Mouse (Mus musculus) intestine, postnatal 0 days (tissue): ENCODE measurements around the gene Men1. TPM values are rescaled to one million over a fixed set of nuclear protein-coding genes. Genes with fewer than 3 reads are reported as not detected.

Experiments
- ATAC-seq: fragments of 200-750 bp; cut with Nextera tagmentation; 2 replicates; pipeline ENCODE4 v1.8.0; 2017; ENCODE audit warnings: mild to moderate bottlenecking, moderate TSS enrichment, moderate library complexity
- H3K27ac ChIP-seq: fragments of 300-500 bp; sonication (generic); 2 replicates; pipeline ENCODE4 v1.5.1; 2014; ENCODE audit warnings: mild to moderate bottlenecking, low read depth, low read length, moderate library complexity
- H3K27me3 ChIP-seq: fragments of 300-500 bp; sonication (generic); replicated peaks from 2 replicates; pipeline ENCODE4 v1.6.1; 2014; ENCODE audit warnings: low read length, mixed read lengths; ENCODE audit not compliant: control insufficient read depth, insufficient read depth
- H3K36me3 ChIP-seq: fragments of 300-500 bp; sonication (generic); 2 replicates; pipeline ENCODE4 v1.6.1; 2014; ENCODE audit warnings: mild to moderate bottlenecking, moderate library complexity; ENCODE audit not compliant: control insufficient read depth, insufficient read depth
- H3K4me1 ChIP-seq: fragments of 300-500 bp; sonication (generic); replicated peaks from 2 replicates; pipeline ENCODE4 v1.6.1; 2014; ENCODE audit warnings: antibody characterized with exemption, low read length, mixed read lengths; ENCODE audit not compliant: control insufficient read depth, insufficient read depth
- H3K4me2 ChIP-seq: fragments of 300-500 bp; sonication (generic); replicated peaks from 2 replicates; pipeline ENCODE4 v1.6.1; 2014; ENCODE audit warnings: low read depth, mild to moderate bottlenecking, moderate library complexity
- H3K4me3 ChIP-seq: fragments of 300-500 bp; sonication (generic); 2 replicates; pipeline ENCODE4 v1.5.1; 2014; ENCODE audit warnings: low read depth, low read length
- H3K9ac ChIP-seq: fragments of 300-500 bp; sonication (generic); 2 replicates; pipeline ENCODE4 v1.6.1; 2014; ENCODE audit warnings: mild to moderate bottlenecking, low read depth, low read length
- H3K9me3 ChIP-seq: fragments of 300-500 bp; sonication (generic); 2 replicates; pipeline ENCODE4 v1.6.1; 2016; ENCODE audit warnings: mixed run types; ENCODE audit not compliant: control insufficient read depth
- CTCF ChIP-seq: sonication (generic); IDR thresholded peaks from 2 replicates; pipeline ENCODE4 v1.5.1; 2016; ENCODE audit warnings: low read depth, mild to moderate bottlenecking, control low read depth, antibody characterized with exemption, moderate library complexity
- WGBS: fragments of 180-500 bp; shearing (Covaris S2); extraction: QIAGEN DNeasy Blood & Tissue Kit; methylation state at CpG from one replicate; pipeline ENCODE4 v1.1.7; 2014; 5-methylcytosine and 5-hydroxymethylcytosine counted together
- polyA plus RNA-seq: library from polyadenylated mRNA; unstranded; fragments of >200 nt; fragmentation: Nextera tagmentation; extraction: Ambion mirVana; gene quantifications from 2 replicates; pipeline ENCODE4 v1.2.1, GENCODE M21; 2015

Gene Men1
- polyA plus RNA-seq, 1 experiment from 2014 or later: 17.1 TPM

GRCm38 (mm10) chr19:6343996-6344395, 9.2 kb downstream of the Men1 start:
- Histone ChIP-seq H3K9ac (no peak overlapping the region), H3K27ac (no peak overlapping the region), H3K4me3 (no peak overlapping the region), H3K4me1 (no peaks in the 10 kb centered on the region), H3K27me3 (no peaks in the 10 kb centered on the region), H3K4me2 (no peak overlapping the region), H3K36me3 (peaks cover 45% of the 10 kb centered on the region; the same call in 1 of the 2 replicates), H3K9me3 (no peaks in the 10 kb centered on the region)
- 87% methylated on average over 5 of the region's 5 CpGs for WGBS
- no peak for ATAC-seq
- no peak for TF ChIP-seq CTCF

DNA sequence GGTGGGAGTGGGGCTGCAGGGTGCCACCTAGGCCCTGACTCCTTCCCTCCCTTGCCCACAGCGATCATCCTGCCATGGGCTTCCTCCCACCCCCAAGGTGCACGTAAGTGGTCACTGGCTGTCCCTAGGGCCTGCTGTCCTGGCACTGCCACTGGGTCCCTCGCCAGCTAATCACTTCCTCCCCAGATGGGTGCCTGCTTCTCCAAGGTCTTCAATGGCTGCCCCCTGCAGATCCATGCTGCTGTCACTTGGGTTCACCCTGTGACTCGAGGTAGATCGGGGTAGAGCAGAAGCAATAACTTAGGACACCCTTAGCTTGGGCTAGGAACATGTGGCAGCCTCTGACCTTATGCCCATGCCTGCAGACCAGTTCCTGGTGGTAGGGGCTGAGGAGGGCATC, 11.2 kb downstream of the Men1 start:
- no peaks in the 10 kb centered on the region for H3K4me1 ChIP-seq
- no peak overlapping the region for H3K4me2 ChIP-seq
- H3K9ac ChIP-seq: no peak overlapping the region
- no peak overlapping the region for H3K4me3 ChIP-seq
- no peak for ATAC-seq
- peaks cover 34% of the 10 kb centered on the region; the same call in 1 of the 2 replicates for H3K36me3 ChIP-seq
- no peaks in the 10 kb centered on the region for H3K9me3 ChIP-seq
- no peaks in the 10 kb centered on the region for H3K27me3 ChIP-seq
- no peak overlapping the region for H3K27ac ChIP-seq
- WGBS: 93% methylated on average over 5 of the region's 5 CpGs
- TF ChIP-seq CTCF: no peak

- WGBS: 88% methylated on average over 10 of the region's 10 CpGs
- Histone ChIP-seq H3K4me1 (no peaks in the 10 kb centered on the region), H3K9ac (no peak overlapping the region), H3K27me3 (no peaks in the 10 kb centered on the region), H3K4me2 (no peak overlapping the region), H3K36me3 (peaks cover 34% of the 10 kb centered on the region; the same call in 1 of the 2 replicates), H3K9me3 (no peaks in the 10 kb centered on the region), H3K4me3 (no peak overlapping the region), H3K27ac (no peak overlapping the region)
- no peak for ATAC-seq
- no peak for TF ChIP-seq CTCF
Observed at GRCm38 (mm10) chr19:6346661-6347060, 11.9 kb downstream of the Men1 start.

DNA sequence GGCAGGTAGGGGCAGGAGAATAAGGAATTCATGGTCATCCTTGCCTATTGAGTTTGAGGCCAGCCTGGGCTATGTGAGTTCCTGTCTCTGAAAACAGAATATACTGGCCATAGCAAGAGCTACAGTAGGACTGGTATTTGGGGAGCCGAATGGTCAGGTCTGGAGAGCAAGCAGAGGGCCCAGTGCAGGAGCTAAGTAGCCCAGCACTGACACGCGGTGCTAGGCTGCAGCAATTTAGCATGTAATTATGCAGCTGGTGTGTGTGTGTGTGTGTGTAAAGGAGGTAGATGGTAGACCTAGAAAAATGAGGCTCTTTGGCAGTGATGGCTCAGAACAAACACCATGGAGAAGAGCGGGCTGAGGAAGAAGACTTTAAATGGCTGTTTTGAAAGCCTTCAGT, 12.8 kb downstream of the Men1 start:
- no peak overlapping the region for H3K27ac ChIP-seq
- no peak overlapping the region for H3K4me3 ChIP-seq
- H3K4me2 ChIP-seq: no peak overlapping the region
- WGBS: 93% methylated on average over 4 of the region's 4 CpGs
- no peak for ATAC-seq
- H3K4me1 ChIP-seq: no peaks in the 10 kb centered on the region
- no peaks in the 10 kb centered on the region for H3K27me3 ChIP-seq
- H3K36me3 ChIP-seq: peaks cover 36% of the 10 kb centered on the region; the same call in 1 of the 2 replicates
- H3K9ac ChIP-seq: no peak overlapping the region
- no peak for TF ChIP-seq CTCF
- H3K9me3 ChIP-seq: no peaks in the 10 kb centered on the region

GRCm38 (mm10) chr19:6348717-6349116, 13.9 kb downstream of the Men1 start:
- Histone ChIP-seq H3K9ac (no peak overlapping the region), H3K4me2 (no peak overlapping the region), H3K4me1 (no peaks in the 10 kb centered on the region), H3K27me3 (no peaks in the 10 kb centered on the region), H3K27ac (no peak overlapping the region), H3K9me3 (no peaks in the 10 kb centered on the region), H3K36me3 (peaks cover 39% of the 10 kb centered on the region; the same call in 1 of the 2 replicates), H3K4me3 (no peak overlapping the region)
- ATAC-seq: no peak
- 76% methylated on average over 9 of the region's 9 CpGs for WGBS
- no peak for TF ChIP-seq CTCF

DNA sequence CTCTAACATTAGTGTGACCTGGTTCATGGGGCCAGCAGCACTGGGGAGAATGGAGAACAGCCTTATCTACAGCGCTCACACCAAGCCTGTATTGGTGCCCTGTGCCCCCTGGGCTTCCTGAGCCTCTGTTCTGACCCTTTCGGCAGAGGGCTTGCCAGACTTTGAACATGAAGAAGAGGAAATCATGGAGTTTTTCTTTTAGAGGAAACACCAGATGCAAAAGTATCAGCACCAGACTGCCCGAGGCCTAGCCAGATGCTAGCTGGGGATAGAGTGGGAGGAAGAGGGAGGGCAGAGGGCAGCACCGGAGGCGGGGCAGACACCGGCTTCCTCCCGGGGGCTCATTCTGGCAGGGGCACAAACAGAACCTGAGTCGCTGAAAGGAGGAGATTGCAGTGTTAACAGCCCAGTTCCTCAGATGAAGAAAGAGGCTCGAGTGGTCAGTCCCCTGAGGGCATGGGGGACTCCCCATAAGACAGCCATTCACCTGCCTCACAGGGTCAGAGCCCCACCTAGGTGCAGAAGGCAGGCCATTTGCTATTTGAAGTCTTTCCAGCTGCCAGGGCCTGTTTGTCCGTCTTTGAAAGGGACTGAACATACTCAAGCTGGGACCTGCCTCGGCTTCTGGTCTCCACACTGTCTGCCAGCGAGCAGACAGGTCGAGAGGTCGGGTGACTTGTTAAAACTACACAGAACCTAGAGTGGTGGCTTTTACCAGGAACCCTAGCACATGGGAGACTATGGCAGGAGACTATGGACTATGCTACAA, 14.6 kb downstream of the Men1 start:
- no peak for TF ChIP-seq CTCF
- Histone ChIP-seq H3K4me2 (no peak overlapping the region), H3K9me3 (no peaks in the 10 kb centered on the region), H3K27me3 (no peaks in the 10 kb centered on the region), H3K36me3 (peaks cover 37% of the 10 kb centered on the region; the same call in 1 of the 2 replicates), H3K27ac (no peak overlapping the region), H3K4me1 (no peaks in the 10 kb centered on the region), H3K9ac (no peak overlapping the region), H3K4me3 (no peak overlapping the region)
- 49% methylated on average over 14 of the region's 14 CpGs for WGBS
- no peak for ATAC-seq
